Comparison of ENCODE assay signal across 19 mouse cellular contexts in genomic region chr8:34294721-34295120, GRCm38 (mm10).
"Had no signal": no experiment of that assay in that cellular context is flagged by ENCODE, and none has a peak within 500 bp of the region (broad histone marks: within the 10 kb centered on the region; RNA-seq: fewer than 3 reads in every experiment).

No protein-coding gene starts in this region.

- ATAC-seq: midbrain, embryonic 16.5 days had no signal

- DNase-seq: lung, adult 18-20 months; lung, embryonic 14.5 days; lung, postnatal 10 days; lung, postnatal 4 days; midbrain, embryonic 14.5 days; retina, postnatal 1 day; right cerebral cortex, adult 18-20 months; right cerebral cortex, postnatal 25 days; right cerebral cortex, postnatal 4 days; spleen, adult 18-20 months; thymus, adult 2 months; thymus, postnatal 14 days; thymus, postnatal 36 days had no signal

- H3K4me3 ChIP-seq: midbrain, embryonic 10.5 days; midbrain, embryonic 12.5 days; myocyte; neural tube, embryonic 13.5 days; neural tube, embryonic 15.5 days had no signal

- H3K27ac ChIP-seq: midbrain, embryonic 10.5 days; midbrain, embryonic 12.5 days; neural tube, embryonic 13.5 days; neural tube, embryonic 15.5 days had no signal

- H3K9ac ChIP-seq: lung, embryonic 14.5 days; midbrain, embryonic 12.5 days; neural tube, embryonic 13.5 days; neural tube, embryonic 15.5 days had no signal

- H3K27me3 ChIP-seq: midbrain, embryonic 12.5 days; neural tube, embryonic 13.5 days; neural tube, embryonic 15.5 days had no signal

- H3K36me3 ChIP-seq: midbrain, embryonic 10.5 days; midbrain, embryonic 12.5 days; neural tube, embryonic 13.5 days; neural tube, embryonic 15.5 days had no signal

- H3K4me1 ChIP-seq: midbrain, embryonic 10.5 days; midbrain, embryonic 12.5 days; neural tube, embryonic 13.5 days; neural tube, embryonic 15.5 days had no signal

- H3K4me2 ChIP-seq: lung, embryonic 14.5 days; midbrain, embryonic 12.5 days; neural tube, embryonic 13.5 days; neural tube, embryonic 15.5 days had no signal
